16 mouse cellular contexts compared by ENCODE assay signal in the genomic region with DNA sequence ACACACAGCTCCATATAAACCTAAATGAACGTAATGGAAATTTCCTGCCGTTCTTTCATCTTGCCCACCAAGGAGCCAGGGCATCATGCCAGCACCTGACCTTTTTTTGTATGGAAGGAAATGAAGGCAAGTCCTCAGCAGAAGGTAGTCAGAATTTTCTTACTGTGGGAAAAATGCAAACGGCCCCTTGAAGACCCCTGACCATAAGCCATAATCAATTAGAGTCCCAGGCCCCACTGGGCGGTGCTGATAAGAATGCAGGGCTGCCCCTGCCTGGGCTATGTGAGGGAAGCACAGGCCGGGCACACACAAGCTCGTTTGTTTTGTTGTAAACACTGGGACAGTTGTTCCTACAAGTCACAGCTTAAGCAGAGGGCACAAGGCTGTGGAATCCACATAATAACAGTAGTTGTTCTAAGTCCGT.
A peak's percentile ranks its signal among the peaks of the same experiment; 100 is the strongest.
DNase-seq lines count a peak whose midpoint lies in the region; ATAC-seq and TF ChIP-seq lines count a peak whose summit lies in the region.
"Had no signal": no experiment of that assay in that cellular context is flagged by ENCODE, and none has a peak within 500 bp of the region (broad histone marks: within the 10 kb centered on the region; RNA-seq: fewer than 3 reads in every experiment).

No protein-coding gene starts in this region.

- H3K4me3 ChIP-seq in hindbrain, embryonic 14.5 days (replicated peaks; ENCODE audit: low read length), result no peak overlapping the region
- no peak overlapping the region for H3K4me3 ChIP-seq in hindbrain, embryonic 11.5 days (ENCODE audit: low read depth, low read length)
- no peak overlapping the region for H3K4me3 ChIP-seq in left cerebral cortex, adult 2 months
- H3K4me3 ChIP-seq in intestine, embryonic 15.5 days (replicated peaks), result no peak overlapping the region
- H3K4me3 ChIP-seq: forebrain, embryonic 10.5 days; heart, embryonic 10.5 days had no signal

- no peak overlapping the region for H3K9ac ChIP-seq in hindbrain, embryonic 14.5 days
- no peak overlapping the region for H3K9ac ChIP-seq in hindbrain, embryonic 11.5 days (ENCODE audit: low read depth, low read length)
- H3K9ac ChIP-seq in intestine, embryonic 15.5 days, result no peak overlapping the region

- 49% methylated on average over 7 of the region's 7 CpGs for WGBS in hindbrain, embryonic 14.5 days
- 73% methylated on average over 7 of the region's 7 CpGs for WGBS in hindbrain, embryonic 11.5 days
- WGBS in intestine, embryonic 15.5 days, result 54% methylated on average over 7 of the region's 7 CpGs

- TF ChIP-seq CTCF in left cerebral cortex, adult 2 months (IDR thresholded peaks at IDR 0.05), result no peak

- intact Hi-C loops in left cerebral cortex, adult 2 months (cut with DNase I), result no loop called here
- intact Hi-C loops in left cerebral cortex, postnatal 25 days (cut with DNase I), result no loop called here

- peak; percentile 18; the same call in 1 of the 2 replicates for ATAC-seq in hindbrain, embryonic 14.5 days (ENCODE audit: low FRiP score)
- ATAC-seq in hindbrain, embryonic 11.5 days (ENCODE audit: low FRiP score), result no peak
- ATAC-seq in intestine, embryonic 15.5 days, result no peak

- no peaks in the 10 kb centered on the region for H3K36me3 ChIP-seq in hindbrain, embryonic 14.5 days (replicated peaks; ENCODE audit: control insufficient read depth, insufficient read depth)
- 0 out of 2 replicates have a peak, but pooled peaks cover 3% of the 10 kb centered on the region for H3K36me3 ChIP-seq in hindbrain, embryonic 11.5 days (ENCODE audit: control insufficient read depth, insufficient read depth, low read length)
- no peaks in the 10 kb centered on the region for H3K36me3 ChIP-seq in intestine, embryonic 15.5 days

- H3K4me1 ChIP-seq in hindbrain, embryonic 14.5 days (replicated peaks; ENCODE audit: control insufficient read depth, insufficient read depth, low read length), result peaks cover 3% of the 10 kb centered on the region; the same call in 1 of the 2 replicates
- H3K4me1 ChIP-seq in hindbrain, embryonic 11.5 days (replicated peaks; ENCODE audit: control insufficient read depth, insufficient read depth, low read length), result no peaks in the 10 kb centered on the region
- H3K4me1 ChIP-seq in intestine, embryonic 15.5 days (replicated peaks), result no peaks in the 10 kb centered on the region

- H3K27me3 ChIP-seq in hindbrain, embryonic 14.5 days (ENCODE audit: control insufficient read depth, insufficient read depth, low read length), result no peaks in the 10 kb centered on the region
- no peaks in the 10 kb centered on the region for H3K27me3 ChIP-seq in hindbrain, embryonic 11.5 days (ENCODE audit: control insufficient read depth, insufficient read depth, low read length)
- no peaks in the 10 kb centered on the region for H3K27me3 ChIP-seq in intestine, embryonic 15.5 days (replicated peaks)

- no peak overlapping the region for H3K4me2 ChIP-seq in hindbrain, embryonic 14.5 days (replicated peaks)
- H3K4me2 ChIP-seq in hindbrain, embryonic 11.5 days (replicated peaks; ENCODE audit: low read depth, low read length), result no peak overlapping the region
- no peak overlapping the region for H3K4me2 ChIP-seq in intestine, embryonic 15.5 days (replicated peaks)

- DNase-seq in adrenal gland, postnatal 10 days, result peak; percentile 67
- DNase-seq in adrenal gland, adult 8-10 months, result no peak
- no peak for DNase-seq in hindbrain, embryonic 14.5 days (ENCODE audit: low spot score)
- no peak for DNase-seq in hindbrain, embryonic 11.5 days (ENCODE audit: low spot score)
- DNase-seq in left cerebral cortex, adult 2 months (ENCODE audit: extremely low spot score in 1 of 2, low spot score in 2 of 2), result no peak
- DNase-seq in left cerebral cortex, postnatal 25 days (ENCODE audit: low spot score in 2 of 2), result no peak
- peak; percentile 54 to 59 for DNase-seq in cerebellum, postnatal 36 days
- DNase-seq: gastrocnemius, postnatal 14 days; heart, postnatal 36 days; kidney, adult 9 months; lung, adult 18-20 months; right cerebral cortex, postnatal 4 days; thymus, postnatal 25 days had no signal

- no peaks in the 10 kb centered on the region for H3K9me3 ChIP-seq in hindbrain, embryonic 14.5 days (ENCODE audit: control insufficient read depth, low read length)
- H3K9me3 ChIP-seq in hindbrain, embryonic 11.5 days (ENCODE audit: control insufficient read depth, low read length), result no peaks in the 10 kb centered on the region
- H3K9me3 ChIP-seq in intestine, embryonic 15.5 days, result no peaks in the 10 kb centered on the region
- H3K9me3 ChIP-seq: forebrain, embryonic 10.5 days; heart, embryonic 10.5 days had no signal

- H3K27ac ChIP-seq in hindbrain, embryonic 14.5 days, result no peak overlapping the region
- H3K27ac ChIP-seq in hindbrain, embryonic 11.5 days (ENCODE audit: low read depth, low read length), result no peak overlapping the region
- peak overlapping the region; percentile 76 for H3K27ac ChIP-seq in left cerebral cortex, adult 2 months
- no peak overlapping the region for H3K27ac ChIP-seq in intestine, embryonic 15.5 days
- H3K27ac ChIP-seq: forebrain, embryonic 10.5 days; heart, embryonic 10.5 days had no signal

Comparison
In these comparisons a context has a peak if more than half of its experiments do, and no peak if none do; other contexts are left out.
1. DNase-seq: peak in adrenal gland, postnatal 10 days (single experiment) and cerebellum, postnatal 36 days (2 of 2); none in adrenal gland, adult 8-10 months (single experiment), hindbrain, embryonic 14.5 days (single experiment), hindbrain, embryonic 11.5 days (single experiment), left cerebral cortex, adult 2 months (0 of 2) and left cerebral cortex, postnatal 25 days (0 of 2).